ENCODE assay signal across 10 mouse cellular contexts in genomic region chr10:120717159-120717567, GRCm38 (mm10).
DNase-seq lines count a peak whose midpoint lies in the region; ATAC-seq lines count a peak whose summit lies in the region.
"Had no signal": no experiment of that assay in that cellular context is flagged by ENCODE, and none has a peak within 500 bp of the region (broad histone marks: within the 10 kb centered on the region; RNA-seq: fewer than 3 reads in every experiment).

No protein-coding gene starts in this region.

- H3K4me3 ChIP-seq in hindbrain, embryonic 10.5 days = no peak overlapping the region
- H3K4me3 ChIP-seq in hindbrain, embryonic 12.5 days = no peak overlapping the region
- H3K4me3 ChIP-seq in heart, embryonic 11.5 days (ENCODE audit: low read depth, low read length) = no peak overlapping the region
- H3K4me3 ChIP-seq in stomach, embryonic 14.5 days (ENCODE audit: low read depth, low read length) = no peak overlapping the region
- no peak overlapping the region for H3K4me3 ChIP-seq in midbrain, embryonic 10.5 days
- H3K4me3 ChIP-seq in hindbrain, embryonic 16.5 days (ENCODE audit: low read length) = no peak overlapping the region
- H3K4me3 ChIP-seq: heart, adult 2 months had no signal

- peak overlapping the region; percentile 23; the same call in 1 of the 2 replicates for H3K27ac ChIP-seq in hindbrain, embryonic 10.5 days
- no peak overlapping the region for H3K27ac ChIP-seq in hindbrain, embryonic 12.5 days
- H3K27ac ChIP-seq in heart, embryonic 11.5 days (ENCODE audit: low read depth, low read length) = peak overlapping the region; percentile 75
- peak overlapping the region; percentile 82 for H3K27ac ChIP-seq in stomach, embryonic 14.5 days (ENCODE audit: low read length)
- no peak overlapping the region for H3K27ac ChIP-seq in midbrain, embryonic 10.5 days (replicated peaks)
- H3K27ac ChIP-seq in hindbrain, embryonic 16.5 days (ENCODE audit: low read depth, low read length) = no peak overlapping the region
- H3K27ac ChIP-seq: heart, adult 2 months had no signal

- H3K36me3 ChIP-seq in hindbrain, embryonic 10.5 days = no peaks in the 10 kb centered on the region
- no peaks in the 10 kb centered on the region for H3K36me3 ChIP-seq in hindbrain, embryonic 12.5 days
- no peaks in the 10 kb centered on the region for H3K36me3 ChIP-seq in heart, embryonic 11.5 days (ENCODE audit: control insufficient read depth, insufficient read depth, low read length)
- no peaks in the 10 kb centered on the region for H3K36me3 ChIP-seq in stomach, embryonic 14.5 days (ENCODE audit: control insufficient read depth, insufficient read depth, low read length)
- no peaks in the 10 kb centered on the region for H3K36me3 ChIP-seq in midbrain, embryonic 10.5 days
- no peaks in the 10 kb centered on the region for H3K36me3 ChIP-seq in hindbrain, embryonic 16.5 days (ENCODE audit: control insufficient read depth, insufficient read depth, low read length)

- no peak for ATAC-seq in hindbrain, embryonic 12.5 days (ENCODE audit: low FRiP score)
- no peak for ATAC-seq in heart, embryonic 11.5 days (replicated peaks; ENCODE audit: insufficient number of reproducible peaks, low FRiP score, low TSS enrichment)
- peak; percentile 85; the same call in 1 of the 2 replicates for ATAC-seq in stomach, embryonic 14.5 days (ENCODE audit: insufficient number of reproducible peaks, insufficient read depth, low FRiP score, low read depth)
- no peak for ATAC-seq in hindbrain, embryonic 16.5 days

- no peak overlapping the region for H3K4me2 ChIP-seq in hindbrain, embryonic 12.5 days (replicated peaks)
- peak overlapping the region; percentile 23 for H3K4me2 ChIP-seq in heart, embryonic 11.5 days
- no peak overlapping the region for H3K4me2 ChIP-seq in stomach, embryonic 14.5 days (replicated peaks; ENCODE audit: low read depth, low read length)
- no peak overlapping the region for H3K4me2 ChIP-seq in hindbrain, embryonic 16.5 days (ENCODE audit: low read length)

- DNase-seq in hindbrain, embryonic 10.5 days (ENCODE audit: low spot score) = no peak
- DNase-seq in kidney, postnatal 36 days = peak; percentile 20 to 22
- no peak for DNase-seq in midbrain, embryonic 10.5 days (ENCODE audit: low spot score)
- DNase-seq in frontal cortex, adult 2 months (ENCODE audit: extremely low spot score in 1 of 2, low spot score in 1 of 2) = no peak
- DNase-seq: thymus, adult 18-20 months had no signal

- H3K9me3 ChIP-seq in hindbrain, embryonic 10.5 days = no peaks in the 10 kb centered on the region
- no peaks in the 10 kb centered on the region for H3K9me3 ChIP-seq in hindbrain, embryonic 12.5 days (replicated peaks)
- H3K9me3 ChIP-seq in heart, embryonic 11.5 days (replicated peaks; ENCODE audit: control insufficient read depth, low read length) = no peaks in the 10 kb centered on the region
- H3K9me3 ChIP-seq in stomach, embryonic 14.5 days (ENCODE audit: control insufficient read depth, low read depth, low read length) = no peaks in the 10 kb centered on the region
- no peaks in the 10 kb centered on the region for H3K9me3 ChIP-seq in midbrain, embryonic 10.5 days (replicated peaks)
- no peaks in the 10 kb centered on the region for H3K9me3 ChIP-seq in hindbrain, embryonic 16.5 days (ENCODE audit: control insufficient read depth, low read length)

- peaks cover 36% of the 10 kb centered on the region for H3K4me1 ChIP-seq in hindbrain, embryonic 10.5 days (replicated peaks)
- peaks cover 19% of the 10 kb centered on the region for H3K4me1 ChIP-seq in hindbrain, embryonic 12.5 days
- H3K4me1 ChIP-seq in heart, embryonic 11.5 days (ENCODE audit: control insufficient read depth, insufficient read depth, low read length) = peaks cover 16% of the 10 kb centered on the region
- H3K4me1 ChIP-seq in stomach, embryonic 14.5 days (ENCODE audit: control insufficient read depth, insufficient read depth, low read length) = peaks cover 23% of the 10 kb centered on the region
- peaks cover 29% of the 10 kb centered on the region for H3K4me1 ChIP-seq in midbrain, embryonic 10.5 days
- peaks cover 4% of the 10 kb centered on the region for H3K4me1 ChIP-seq in hindbrain, embryonic 16.5 days (ENCODE audit: control insufficient read depth, insufficient read depth, low read depth, low read length)

- peaks cover 12% of the 10 kb centered on the region for H3K27me3 ChIP-seq in hindbrain, embryonic 10.5 days (ENCODE audit: insufficient read depth, poor library complexity, severe bottlenecking)
- peaks cover 17% of the 10 kb centered on the region for H3K27me3 ChIP-seq in hindbrain, embryonic 12.5 days
- peaks cover 1% of the 10 kb centered on the region for H3K27me3 ChIP-seq in heart, embryonic 11.5 days (ENCODE audit: control insufficient read depth, insufficient read depth, low read length)
- H3K27me3 ChIP-seq in stomach, embryonic 14.5 days (ENCODE audit: control insufficient read depth, insufficient read depth, low read length) = no peaks in the 10 kb centered on the region
- H3K27me3 ChIP-seq in midbrain, embryonic 10.5 days (ENCODE audit: low read depth, poor library complexity, severe bottlenecking) = peaks cover 24% of the 10 kb centered on the region
- peaks cover 9% of the 10 kb centered on the region for H3K27me3 ChIP-seq in hindbrain, embryonic 16.5 days (replicated peaks; ENCODE audit: control insufficient read depth, insufficient read depth, low read length)

- WGBS in hindbrain, embryonic 10.5 days = 76% methylated on average over 11 of the region's 11 CpGs
- WGBS in hindbrain, embryonic 12.5 days = 65% methylated on average over 11 of the region's 11 CpGs
- WGBS in heart, embryonic 11.5 days (ENCODE audit: insufficient replicate concordance) = 20% methylated on average over 11 of the region's 11 CpGs
- 13% methylated on average over 11 of the region's 11 CpGs for WGBS in stomach, embryonic 14.5 days
- WGBS in midbrain, embryonic 10.5 days = 77% methylated on average over 11 of the region's 11 CpGs
- WGBS in hindbrain, embryonic 16.5 days = 73% methylated on average over 11 of the region's 11 CpGs

- H3K9ac ChIP-seq in hindbrain, embryonic 12.5 days = no peak overlapping the region
- H3K9ac ChIP-seq in heart, embryonic 11.5 days (ENCODE audit: low read depth, low read length) = no peak overlapping the region
- no peak overlapping the region for H3K9ac ChIP-seq in stomach, embryonic 14.5 days (replicated peaks; ENCODE audit: low read depth, low read length)
- H3K9ac ChIP-seq in hindbrain, embryonic 16.5 days (ENCODE audit: low read depth, low read length) = no peak overlapping the region

Comparison
In these comparisons a context has a peak if more than half of its experiments do, and no peak if none do; other contexts are left out.
1. H3K27ac ChIP-seq: peak in hindbrain, embryonic 10.5 days (single experiment), heart, embryonic 11.5 days (single experiment) and stomach, embryonic 14.5 days (single experiment); none in hindbrain, embryonic 12.5 days (single experiment), midbrain, embryonic 10.5 days (single experiment) and hindbrain, embryonic 16.5 days (single experiment).
2. DNase-seq: peak in kidney, postnatal 36 days (2 of 2); none in hindbrain, embryonic 10.5 days (single experiment), midbrain, embryonic 10.5 days (single experiment) and frontal cortex, adult 2 months (0 of 2).